ENCODE assay signal across 20 mouse cellular contexts in the genomic region with DNA sequence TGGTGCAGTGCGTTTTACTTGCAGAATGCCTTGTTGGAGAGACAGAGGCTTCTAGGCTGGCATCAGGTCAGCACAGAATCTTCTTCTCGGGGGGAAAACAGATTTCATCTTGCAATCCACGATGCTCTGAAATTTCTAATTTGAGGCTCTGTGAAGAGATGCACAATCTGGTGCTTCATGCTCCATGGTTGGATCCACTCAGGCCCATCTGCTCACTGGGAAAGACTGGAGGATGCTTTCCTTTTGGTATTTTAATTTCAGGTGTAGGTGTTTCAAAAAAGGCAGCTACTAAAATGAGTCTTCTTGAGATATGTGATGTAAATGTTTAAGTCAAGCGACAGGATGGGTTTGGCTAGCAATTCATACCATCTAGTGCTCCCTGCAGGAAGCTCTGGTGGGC.
DNase-seq lines count a peak whose midpoint lies in the region; ATAC-seq and TF ChIP-seq lines count a peak whose summit lies in the region.
"Had no signal": no experiment of that assay in that cellular context is flagged by ENCODE, and none has a peak within 500 bp of the region (broad histone marks: within the 10 kb centered on the region; RNA-seq: fewer than 3 reads in every experiment).

No protein-coding gene starts in this region.

- no peaks in the 10 kb centered on the region for H3K9me3 ChIP-seq in forebrain, postnatal 0 days (ENCODE audit: low read length)
- no peaks in the 10 kb centered on the region for H3K9me3 ChIP-seq in forebrain, embryonic 11.5 days (ENCODE audit: control insufficient read depth, low read length)
- no peaks in the 10 kb centered on the region for H3K9me3 ChIP-seq in heart, embryonic 12.5 days (replicated peaks)
- H3K9me3 ChIP-seq: forebrain, embryonic 15.5 days; hindbrain, embryonic 13.5 days; liver, embryonic 13.5 days; midbrain, embryonic 13.5 days; neural tube, embryonic 15.5 days had no signal

- 68% methylated on average over 4 of the region's 4 CpGs for WGBS in forebrain, postnatal 0 days
- 88% methylated on average over 4 of the region's 4 CpGs for WGBS in forebrain, embryonic 11.5 days
- WGBS in heart, embryonic 12.5 days = 84% methylated on average over 4 of the region's 4 CpGs

- no peak overlapping the region for H3K4me2 ChIP-seq in forebrain, postnatal 0 days (ENCODE audit: low read depth)
- H3K4me2 ChIP-seq in forebrain, embryonic 11.5 days (ENCODE audit: low read depth, low read length, severe bottlenecking) = no peak overlapping the region
- no peak overlapping the region for H3K4me2 ChIP-seq in heart, embryonic 12.5 days
- H3K4me2 ChIP-seq: forebrain, embryonic 15.5 days; hindbrain, embryonic 13.5 days; liver, embryonic 13.5 days; midbrain, embryonic 13.5 days; neural tube, embryonic 15.5 days had no signal

- no peaks in the 10 kb centered on the region for H3K27me3 ChIP-seq in forebrain, postnatal 0 days (ENCODE audit: insufficient read depth, low read length)
- H3K27me3 ChIP-seq in forebrain, embryonic 11.5 days (ENCODE audit: control insufficient read depth, insufficient read depth, low read length) = no peaks in the 10 kb centered on the region
- no peaks in the 10 kb centered on the region for H3K27me3 ChIP-seq in heart, embryonic 12.5 days (replicated peaks)
- H3K27me3 ChIP-seq: forebrain, embryonic 15.5 days; hindbrain, embryonic 13.5 days; liver, embryonic 13.5 days; midbrain, embryonic 13.5 days; neural tube, embryonic 15.5 days had no signal

- TF ChIP-seq CTCF in forebrain, postnatal 0 days (IDR thresholded peaks at IDR 0.05; ENCODE audit: low read depth) = no peak

- intact Hi-C loops in left cerebral cortex, postnatal 25 days (cut with DNase I) = loop anchor here (1.0 to 10.0 kb wide), 8 partner anchors 25 to 809 kb away; no protein-coding TSS in a partner anchor

- peak; percentile 57 for DNase-seq in forebrain, postnatal 0 days
- DNase-seq in forebrain, embryonic 11.5 days (ENCODE audit: low spot score) = no peak
- DNase-seq in right cerebral cortex, adult 18-20 months = peak; percentile 79
- DNase-seq in right cerebral cortex, postnatal 4 days = no peak
- DNase-seq in left cerebral cortex, postnatal 25 days (ENCODE audit: low spot score in 2 of 2) = peak; percentile 39 to 96
- DNase-seq in adrenal gland, adult (ENCODE audit: inconsistent age in 2 of 2, low spot score in 1 of 2) = no peak
- no peak for DNase-seq in embryo, embryonic 11 days
- DNase-seq: adrenal gland, postnatal 10 days; B cell, adult 2 months; cerebellum, adult 8-10 months; gastrocnemius, postnatal 25 days; heart, postnatal 10 days; liver, embryonic 13.5 days had no signal

- H3K9ac ChIP-seq in forebrain, postnatal 0 days = no peak overlapping the region
- no peak overlapping the region for H3K9ac ChIP-seq in forebrain, embryonic 11.5 days (ENCODE audit: low read length)
- H3K9ac ChIP-seq in heart, embryonic 12.5 days = no peak overlapping the region
- H3K9ac ChIP-seq: forebrain, embryonic 15.5 days; hindbrain, embryonic 13.5 days; liver, embryonic 13.5 days; midbrain, embryonic 13.5 days; neural tube, embryonic 15.5 days had no signal

- H3K36me3 ChIP-seq in forebrain, postnatal 0 days (ENCODE audit: insufficient read depth) = no peaks in the 10 kb centered on the region
- no peaks in the 10 kb centered on the region for H3K36me3 ChIP-seq in forebrain, embryonic 11.5 days (ENCODE audit: control insufficient read depth, insufficient read depth, low read length)
- H3K36me3 ChIP-seq in heart, embryonic 12.5 days = no peaks in the 10 kb centered on the region
- H3K36me3 ChIP-seq: forebrain, embryonic 15.5 days; hindbrain, embryonic 13.5 days; liver, embryonic 13.5 days; midbrain, embryonic 13.5 days; neural tube, embryonic 15.5 days had no signal

- H3K4me3 ChIP-seq in forebrain, postnatal 0 days (ENCODE audit: low read depth, low read length) = no peak overlapping the region
- no peak overlapping the region for H3K4me3 ChIP-seq in forebrain, embryonic 11.5 days (ENCODE audit: low read depth, low read length)
- no peak overlapping the region for H3K4me3 ChIP-seq in heart, embryonic 12.5 days
- H3K4me3 ChIP-seq: erythroblast, embryonic 14.5 days; forebrain, embryonic 15.5 days; hindbrain, embryonic 13.5 days; liver, embryonic 13.5 days; midbrain, embryonic 13.5 days; myocyte; neural tube, embryonic 15.5 days had no signal

- H3K4me1 ChIP-seq in forebrain, postnatal 0 days (ENCODE audit: insufficient read depth) = no peaks in the 10 kb centered on the region
- no peaks in the 10 kb centered on the region for H3K4me1 ChIP-seq in forebrain, embryonic 11.5 days (replicated peaks; ENCODE audit: control insufficient read depth, insufficient read depth, low read length)
- H3K4me1 ChIP-seq in heart, embryonic 12.5 days (replicated peaks) = peaks cover 4% of the 10 kb centered on the region
- H3K4me1 ChIP-seq: liver, embryonic 13.5 days; neural tube, embryonic 15.5 days had no signal

- no peak for ATAC-seq in forebrain, postnatal 0 days
- no peak for ATAC-seq in forebrain, embryonic 11.5 days (replicated peaks; ENCODE audit: low FRiP score)
- no peak for ATAC-seq in heart, embryonic 12.5 days (ENCODE audit: insufficient number of reproducible peaks, low FRiP score)
- ATAC-seq: forebrain, embryonic 15.5 days; midbrain, embryonic 13.5 days had no signal

- no peak overlapping the region for H3K27ac ChIP-seq in forebrain, postnatal 0 days (ENCODE audit: low read depth, low read length)
- H3K27ac ChIP-seq in forebrain, embryonic 11.5 days (ENCODE audit: low read depth, low read length) = no peak overlapping the region
- H3K27ac ChIP-seq in heart, embryonic 12.5 days (ENCODE audit: poor library complexity, severe bottlenecking) = no peak overlapping the region
- H3K27ac ChIP-seq: forebrain, embryonic 15.5 days; hindbrain, embryonic 13.5 days; liver, embryonic 13.5 days; midbrain, embryonic 13.5 days; neural tube, embryonic 15.5 days had no signal

Comparison
In these comparisons a context has a peak if more than half of its experiments do, and no peak if none do; other contexts are left out.
1. DNase-seq: peak in forebrain, postnatal 0 days (single experiment), right cerebral cortex, adult 18-20 months (single experiment) and left cerebral cortex, postnatal 25 days (2 of 2); none in forebrain, embryonic 11.5 days (single experiment), right cerebral cortex, postnatal 4 days (single experiment), adrenal gland, adult (0 of 2) and embryo, embryonic 11 days (single experiment).